Mouse (Mus musculus): ENCODE data around the gene Olfr988.
"Not testable (repeated sequence)": the region's sequence is repeated elsewhere in the genome, so short reads cannot be mapped to it uniquely, and the experiment has no call there.

The Olfr988 gene

DNA sequence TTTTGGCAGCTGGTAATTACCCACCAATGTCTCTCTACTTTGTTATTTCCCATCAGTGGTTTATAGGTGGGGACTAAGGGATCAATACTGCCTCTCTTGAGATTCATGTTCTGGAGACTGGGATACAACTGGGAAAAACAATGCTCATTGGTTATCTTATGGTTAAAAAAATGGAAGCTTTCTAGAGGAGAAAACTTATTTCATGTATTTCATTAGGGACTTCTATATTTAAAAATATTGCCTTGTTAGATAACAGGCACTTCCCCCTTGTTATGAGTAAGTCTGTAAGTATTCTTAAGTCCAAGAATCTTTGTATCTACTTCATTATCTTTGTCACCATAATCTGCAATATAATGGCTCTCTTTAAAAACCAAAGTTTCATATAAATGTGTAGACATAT is at the start of gene Olfr988:
TSS of gene Olfr988 (minus strand) at position 101 of the 400 bp plus-strand sequence.
- not testable (repeated sequence) for DNase-seq

DNA sequence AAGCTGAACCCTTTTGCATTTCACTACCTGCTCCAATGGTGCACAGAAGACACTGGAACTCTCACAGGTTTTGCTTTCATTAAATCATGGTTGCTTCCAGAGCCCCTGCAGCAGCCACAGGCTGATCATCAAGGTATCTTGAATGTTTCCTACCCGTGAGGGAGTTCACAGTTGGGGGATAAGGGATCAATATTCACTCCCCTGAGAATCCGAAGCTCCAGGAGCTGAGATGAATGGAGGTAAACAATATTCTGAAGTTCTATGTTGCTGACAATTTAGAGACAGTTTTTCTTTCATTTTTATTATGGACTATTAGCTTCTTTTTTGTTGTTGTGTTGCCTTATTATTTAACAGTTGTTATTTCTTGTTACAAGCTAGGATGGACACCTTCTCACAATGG is 46.3 kb upstream of the Olfr988 start, which contains the start of gene Olfr992:
TSS of gene Olfr992 (minus strand) at position 101 of the 400 bp plus-strand sequence.
- no peak for DNase-seq

DNA sequence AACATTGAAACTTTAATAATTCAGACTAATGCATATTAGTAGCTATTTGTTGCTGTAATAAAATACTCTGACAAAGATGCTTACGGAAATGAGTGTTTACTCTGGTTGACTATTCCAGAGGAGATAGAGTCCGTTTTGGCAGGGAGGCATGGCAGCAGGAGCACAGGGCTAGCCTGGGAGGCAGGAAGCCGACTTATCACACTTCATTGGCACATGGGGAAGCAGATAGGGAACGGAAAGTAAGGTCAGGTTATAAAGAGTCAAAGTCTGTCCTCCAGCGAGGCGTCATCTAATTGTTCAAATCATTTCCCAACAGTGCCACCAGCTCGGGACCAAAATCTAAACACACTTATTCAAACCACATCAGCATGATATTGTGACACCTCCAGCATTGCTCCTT is 23.1 kb downstream of the Olfr988 start:
- DNase-seq: no peak

DNA sequence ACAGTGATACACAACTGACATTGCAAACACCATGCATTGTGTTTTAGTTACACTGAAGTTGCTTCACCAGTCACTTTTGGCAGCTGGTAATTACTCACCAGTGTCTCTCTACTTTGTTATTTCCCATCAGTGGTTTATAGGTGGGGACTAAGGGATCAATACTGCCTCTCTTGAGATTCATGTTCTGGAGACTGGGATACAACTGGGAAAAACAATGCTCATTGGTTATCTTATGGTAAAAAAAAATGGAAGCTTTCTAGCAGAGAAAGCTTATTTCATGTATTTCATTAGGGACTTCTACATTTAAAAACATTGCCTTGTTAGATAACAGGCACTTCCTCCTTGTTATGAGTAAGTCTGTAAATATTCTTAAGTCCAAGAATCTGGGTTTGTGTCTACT is 23.8 kb downstream of the Olfr988 start, which contains the start of gene Olfr987:
TSS of gene Olfr987 (minus strand) at position 101 of the 400 bp plus-strand sequence.
- DNase-seq: not testable (repeated sequence)

DNA sequence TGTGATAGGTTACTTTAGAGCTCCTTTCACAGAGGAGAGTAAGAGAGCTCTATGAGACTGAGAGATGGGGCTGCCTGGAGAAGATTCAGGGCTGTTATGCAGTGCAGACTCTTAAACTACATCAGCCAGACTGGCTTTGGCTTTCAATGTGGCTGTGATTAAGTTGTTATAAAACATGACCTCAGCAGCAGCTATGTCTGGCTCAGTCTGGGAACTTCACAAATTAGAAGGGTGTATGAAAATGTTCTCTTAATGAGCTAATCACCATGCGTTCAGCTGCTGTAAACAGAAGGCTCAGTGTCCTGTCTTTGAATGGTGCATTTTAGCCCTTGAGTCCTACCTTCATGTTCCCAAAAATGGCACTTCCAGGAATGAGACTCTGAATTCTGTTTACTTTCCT is 43.9 kb downstream of the Olfr988 start:
- no peak for DNase-seq
